Mouse (Mus musculus) spleen, adult 12 weeks (tissue): ENCODE measurements around the gene Mettl1.
A peak's percentile ranks its signal among the peaks of the same experiment; 100 is the strongest.
"Not testable (repeated sequence)": the region's sequence is repeated elsewhere in the genome, so short reads cannot be mapped to it uniquely, and the experiment has no call there.

ENCODE experiments used
- DNase-seq: peaks from one replicate; pipeline ENCODE4 v3.0.0; 2022; ENCODE audit warnings: low spot score

Gene Mettl1

DNA sequence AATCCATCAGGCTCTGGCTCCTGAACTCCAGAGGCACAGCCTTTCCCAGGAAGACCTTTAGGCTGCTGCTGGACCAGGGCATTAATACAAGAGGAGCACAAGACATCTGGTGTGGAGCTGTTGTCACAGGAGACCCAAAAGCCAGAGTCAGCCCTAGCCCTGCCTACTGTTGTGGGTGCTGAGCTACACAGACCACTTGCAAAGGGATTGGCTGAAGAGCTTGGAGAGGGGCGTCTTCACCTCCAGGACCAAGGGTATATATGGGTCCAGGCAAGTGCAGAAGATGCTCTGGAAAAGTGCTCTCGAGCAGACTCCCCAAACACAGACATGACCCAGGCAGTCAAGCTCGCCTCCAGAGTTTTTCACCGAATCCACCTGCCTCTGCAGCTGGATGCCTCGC, 6.7 kb downstream of the Mettl1 start, which contains the start of gene Cyp27b1:
TSS of gene Cyp27b1 (plus strand) at position 297 of the 400 bp plus-strand sequence.
- DNase-seq = no peak

DNA sequence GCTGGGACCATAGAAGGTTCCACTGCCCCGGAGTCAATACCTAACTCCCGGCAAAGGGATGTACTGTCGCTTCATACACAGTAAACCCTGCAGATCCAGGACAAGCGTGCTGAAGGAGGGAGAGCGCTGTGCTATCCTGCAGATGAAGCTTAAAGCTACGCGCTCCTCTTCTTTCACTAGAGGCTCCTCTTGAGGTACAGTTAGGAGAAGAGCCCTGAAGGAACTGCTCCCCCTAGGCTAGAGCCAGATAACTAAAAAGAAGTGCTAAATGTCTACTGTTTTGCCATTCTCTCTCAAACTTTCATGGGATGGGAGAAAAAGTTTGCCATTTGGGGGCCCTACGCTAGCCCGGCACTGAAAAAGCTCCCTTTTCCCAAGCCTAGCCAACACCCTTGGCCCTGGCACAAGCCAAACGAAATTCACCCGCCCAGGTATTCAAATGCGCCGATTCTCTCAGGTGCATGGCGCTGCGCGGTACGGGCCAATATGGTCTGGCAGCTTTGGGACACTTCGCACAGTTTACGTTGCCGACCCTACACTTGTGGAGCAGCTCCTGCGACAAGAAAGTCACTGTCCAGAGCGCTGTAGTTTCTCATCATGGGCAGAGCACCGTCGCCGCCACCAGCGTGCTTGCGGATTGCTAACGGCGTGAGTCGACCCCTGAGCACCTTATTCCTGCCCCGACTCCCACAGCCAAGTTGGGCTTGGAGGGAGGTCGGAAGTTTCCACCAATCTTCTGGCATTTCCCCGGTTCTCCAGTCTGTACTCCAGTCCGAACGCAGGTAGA, 7.6 kb downstream of the Mettl1 start:
- no peak for DNase-seq

DNA sequence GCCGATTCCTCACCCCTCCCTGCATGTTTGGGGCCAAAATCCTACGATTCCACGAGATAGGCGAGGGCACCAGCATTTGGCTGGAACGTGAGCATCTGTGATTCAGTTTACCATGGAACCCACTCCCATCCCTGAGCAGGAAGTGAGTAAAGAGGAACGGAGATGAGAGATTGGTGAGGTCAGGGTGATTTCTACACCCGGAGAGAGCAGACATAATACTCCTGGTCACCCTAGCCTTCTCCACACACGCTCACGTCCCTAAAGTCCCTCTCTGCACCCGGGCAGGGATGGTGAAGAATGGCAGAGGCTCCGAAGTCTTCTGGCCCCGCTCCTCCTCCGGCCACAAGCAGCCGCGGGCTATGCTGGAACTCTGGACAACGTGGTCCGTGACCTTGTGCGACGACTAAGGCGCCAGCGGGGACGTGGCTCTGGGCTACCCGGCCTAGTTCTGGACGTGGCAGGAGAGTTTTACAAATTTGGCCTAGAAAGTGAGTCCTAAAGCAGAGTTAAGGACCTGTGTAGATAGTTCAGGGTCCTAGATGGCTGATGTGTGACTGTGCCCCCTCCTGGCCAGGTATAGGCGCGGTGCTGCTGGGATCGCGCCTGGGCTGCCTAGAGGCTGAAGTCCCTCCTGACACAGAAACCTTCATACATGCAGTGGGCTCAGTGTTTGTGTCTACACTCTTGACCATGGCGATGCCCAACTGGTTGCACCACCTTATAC, 8.3 kb downstream of the Mettl1 start:
- DNase-seq = no peak

DNA sequence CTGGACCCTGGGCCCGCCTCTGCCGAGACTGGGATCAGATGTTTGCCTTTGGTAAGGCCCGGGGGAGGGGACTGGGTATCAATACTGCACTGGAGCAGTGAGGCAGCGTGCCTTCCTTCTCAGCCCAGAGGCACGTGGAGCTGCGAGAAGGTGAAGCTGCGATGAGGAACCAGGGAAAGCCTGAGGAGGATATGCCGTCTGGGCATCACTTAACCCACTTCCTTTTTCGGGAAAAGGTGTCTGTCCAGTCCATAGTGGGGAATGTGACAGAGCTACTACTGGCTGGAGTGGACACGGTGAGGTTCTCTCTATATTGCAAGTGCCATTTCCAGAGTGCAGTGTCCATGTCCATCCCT, 8.9 kb downstream of the Mettl1 start:
- no peak for DNase-seq

DNA sequence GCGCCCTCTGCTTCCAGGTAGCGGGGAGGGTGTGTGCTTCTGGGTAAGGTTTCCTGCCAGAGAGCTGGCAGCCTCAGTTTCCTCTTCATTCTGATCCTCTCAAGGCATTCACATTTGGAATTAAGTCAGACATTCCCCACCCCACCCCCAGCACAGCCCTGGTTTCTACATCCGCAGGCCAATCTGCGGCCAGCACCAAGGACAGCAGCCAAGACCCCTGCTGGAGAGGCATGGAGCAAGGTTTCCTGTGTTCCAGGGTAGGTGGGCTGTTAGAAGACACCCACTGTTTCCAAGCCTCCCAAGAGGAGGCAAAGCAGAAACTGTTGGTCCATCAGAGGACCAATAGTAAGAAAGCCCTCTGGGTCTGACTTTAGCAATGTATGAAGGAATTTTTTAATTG, 13.4 kb downstream of the Mettl1 start:
- no peak for DNase-seq

DNA sequence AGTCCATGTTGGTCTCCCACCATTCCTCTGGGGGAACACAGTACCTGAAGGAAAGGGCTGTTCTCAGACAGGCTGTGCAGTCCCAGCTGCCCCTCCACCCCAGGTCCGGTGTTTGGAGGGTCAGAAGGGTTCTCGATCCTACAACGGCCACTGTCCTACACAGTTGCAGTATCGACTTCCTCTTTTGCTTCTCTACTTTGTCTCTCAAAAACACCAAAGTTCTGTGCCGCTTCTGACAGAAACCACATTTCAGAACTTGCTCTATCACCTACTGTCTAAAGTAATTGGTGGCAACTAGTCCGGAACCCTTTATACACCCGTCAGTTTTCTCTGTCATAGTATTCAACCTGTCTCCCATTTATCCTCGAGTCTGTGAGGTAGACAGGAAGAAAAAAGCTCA, 14.2 kb downstream of the Mettl1 start:
- DNase-seq = no peak

DNA sequence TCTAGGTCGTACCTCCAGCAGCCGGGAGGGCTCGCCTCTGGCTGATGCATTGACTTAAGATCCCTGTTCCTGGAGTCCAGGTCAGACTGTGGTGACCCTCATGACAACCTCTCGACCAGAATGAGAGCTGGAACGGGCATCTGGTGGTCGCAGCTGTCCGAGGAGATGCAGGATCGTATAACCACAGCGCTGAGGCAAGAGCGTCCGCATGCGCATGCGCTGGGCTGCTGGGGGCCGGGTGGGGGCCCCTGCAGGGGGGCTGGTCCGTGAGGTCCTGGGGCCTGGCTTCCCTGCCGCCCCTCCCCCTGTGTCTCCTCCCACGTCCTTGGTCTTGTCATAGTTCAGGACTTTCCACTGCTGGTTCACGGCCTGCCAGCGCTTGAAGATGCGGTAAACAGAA, 15.3 kb downstream of the Mettl1 start:
- no peak for DNase-seq

DNA sequence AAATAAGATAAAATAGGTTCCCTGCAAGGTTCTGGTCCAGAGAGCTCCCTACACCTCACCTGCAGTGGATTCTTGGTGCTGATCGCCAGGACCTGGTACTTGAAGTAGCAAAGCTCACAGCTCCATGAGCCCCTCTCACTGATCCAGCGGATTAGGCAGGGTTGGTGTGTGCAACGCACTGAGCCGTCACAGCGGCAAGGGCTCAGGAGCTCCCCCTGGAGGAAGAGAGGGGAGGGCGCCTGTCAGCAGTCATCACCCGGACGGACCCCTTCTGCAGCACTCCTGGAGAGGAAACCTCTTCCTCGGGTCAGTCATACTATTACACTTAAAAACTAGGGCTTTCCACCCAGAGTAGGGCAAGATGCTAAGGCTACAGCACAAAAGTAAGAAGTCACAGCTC, 16.9 kb downstream of the Mettl1 start:
- peak; percentile 57 for DNase-seq

DNA sequence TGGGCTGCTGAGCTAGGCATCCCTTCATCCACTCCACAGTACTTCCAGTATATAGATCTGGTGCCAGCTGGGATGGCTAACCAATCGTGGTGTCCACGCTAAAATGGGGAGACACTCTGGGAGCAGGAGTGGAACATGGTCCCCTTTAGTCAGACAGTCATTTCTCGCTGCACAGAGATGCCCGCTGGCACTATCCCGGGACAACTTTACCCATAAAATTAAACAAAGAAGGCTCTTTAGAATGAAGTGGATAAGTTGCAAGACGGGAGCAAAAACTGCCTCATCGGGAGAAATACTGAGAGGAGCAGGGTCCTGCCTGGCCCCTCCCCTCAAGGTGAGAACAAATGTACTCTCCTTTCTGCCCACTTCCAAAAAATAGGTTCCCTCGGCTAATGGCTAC, 17.5 kb downstream of the Mettl1 start:
- DNase-seq = no peak

DNA sequence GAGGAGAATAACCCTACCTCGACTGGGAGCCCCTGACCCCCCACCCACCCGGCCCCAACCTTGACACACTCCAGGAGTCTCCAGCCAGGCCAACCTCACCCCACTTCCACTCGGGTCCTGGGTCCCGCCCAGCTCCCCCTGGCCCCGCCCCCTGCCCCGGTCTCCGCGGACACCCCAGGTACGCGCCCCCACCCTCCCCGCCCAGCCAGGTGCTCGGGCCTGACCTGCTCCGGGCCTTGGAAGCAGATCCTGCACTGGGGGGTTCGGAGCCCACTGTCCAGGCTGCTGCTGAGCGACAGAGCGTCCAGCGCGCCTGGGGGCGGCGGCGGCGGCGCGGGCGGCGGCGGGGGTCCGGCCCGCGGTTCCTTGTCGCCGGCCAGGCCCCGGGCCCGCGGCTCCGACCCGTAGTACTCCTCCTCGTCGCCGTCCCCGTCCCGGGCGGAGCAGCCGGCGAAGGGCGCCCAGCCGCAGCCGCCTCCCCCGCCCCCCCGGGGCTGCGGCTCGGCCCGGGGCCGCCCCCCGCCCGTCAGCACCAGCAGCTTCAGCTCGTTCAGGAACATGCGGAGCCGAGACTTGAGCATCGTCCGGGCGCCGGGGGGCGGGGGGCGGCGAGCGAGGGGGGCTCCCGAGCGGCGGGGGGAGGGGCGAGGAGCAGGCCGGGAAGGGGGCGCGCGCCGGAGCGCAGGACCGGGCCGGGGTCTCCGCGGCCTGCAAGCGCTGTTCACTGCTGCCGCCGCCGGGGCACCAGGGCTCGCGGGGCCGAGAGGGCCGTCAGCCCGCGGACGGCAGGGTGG, 18.2 kb downstream of the Mettl1 start:
- no peak for DNase-seq

DNA sequence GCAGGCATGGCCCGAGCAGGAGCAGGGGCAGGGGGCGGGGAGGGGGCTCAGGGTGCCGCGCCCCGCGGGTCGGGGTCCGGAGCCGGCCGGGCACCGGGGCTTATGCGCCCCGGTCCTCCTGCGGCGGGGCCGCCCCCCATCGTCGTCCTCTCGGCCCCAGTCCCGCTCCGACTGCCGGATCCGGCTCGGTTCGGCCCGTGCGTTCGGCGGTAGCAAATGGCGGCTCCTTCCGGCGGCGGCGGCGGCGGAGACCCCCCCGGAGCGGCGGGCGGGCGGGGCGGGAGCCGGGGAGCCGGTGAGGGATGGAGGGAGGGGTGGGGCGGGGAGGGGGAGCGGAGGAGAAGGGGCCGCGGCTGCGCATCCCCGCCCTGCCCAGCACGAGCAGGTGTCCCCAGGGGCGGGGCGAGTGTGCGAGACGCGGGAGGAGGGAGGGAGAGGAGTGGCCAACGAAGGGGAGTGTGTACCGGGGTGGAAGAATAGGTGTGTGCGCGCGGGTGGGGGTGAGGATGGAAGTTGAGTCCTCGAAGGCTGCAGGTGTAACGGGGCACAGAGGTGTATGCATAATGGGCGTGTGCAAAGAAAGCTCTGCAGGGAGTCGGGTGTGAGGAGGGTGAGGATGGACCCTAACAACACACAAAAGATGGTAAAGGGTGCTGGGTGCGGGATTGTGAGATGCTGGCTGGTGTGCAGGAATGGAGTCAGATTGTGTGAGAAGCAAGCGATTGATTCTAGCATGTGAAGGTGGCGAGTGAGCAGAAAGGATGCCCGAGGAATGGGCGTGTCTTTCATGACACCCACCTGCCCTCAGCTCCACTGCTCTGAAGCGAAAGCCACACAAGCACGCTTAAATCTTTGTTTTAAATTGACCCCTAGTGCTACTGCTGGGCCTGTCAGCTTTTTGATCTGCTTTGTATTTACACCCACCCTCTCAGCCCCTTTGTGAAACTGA, 19.0 kb downstream of the Mettl1 start, which contains the start of gene March9:
TSS of gene March9 (minus strand) at position 217 of the 949 bp plus-strand sequence.
- peak; percentile 48 for DNase-seq

DNA sequence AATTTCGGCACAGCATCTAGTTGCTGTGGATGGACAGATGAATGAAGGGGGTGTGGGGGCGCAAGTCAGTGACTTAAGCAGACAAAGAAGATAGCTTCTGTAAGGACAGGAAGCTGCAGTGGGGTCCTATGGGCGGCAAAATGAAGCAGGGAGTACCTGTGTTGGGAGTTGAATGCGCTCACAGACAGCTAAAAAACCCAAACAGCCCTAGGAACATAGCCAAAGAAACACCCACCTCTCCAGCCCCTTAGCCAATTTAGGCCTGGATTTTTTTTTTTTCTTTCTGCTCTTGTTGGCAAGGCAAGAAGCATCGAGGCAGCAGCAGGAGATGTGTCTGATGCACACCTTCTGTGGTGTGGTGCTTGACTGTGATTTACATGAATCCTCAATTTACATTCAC, 19.9 kb downstream of the Mettl1 start:
- no peak for DNase-seq

DNA sequence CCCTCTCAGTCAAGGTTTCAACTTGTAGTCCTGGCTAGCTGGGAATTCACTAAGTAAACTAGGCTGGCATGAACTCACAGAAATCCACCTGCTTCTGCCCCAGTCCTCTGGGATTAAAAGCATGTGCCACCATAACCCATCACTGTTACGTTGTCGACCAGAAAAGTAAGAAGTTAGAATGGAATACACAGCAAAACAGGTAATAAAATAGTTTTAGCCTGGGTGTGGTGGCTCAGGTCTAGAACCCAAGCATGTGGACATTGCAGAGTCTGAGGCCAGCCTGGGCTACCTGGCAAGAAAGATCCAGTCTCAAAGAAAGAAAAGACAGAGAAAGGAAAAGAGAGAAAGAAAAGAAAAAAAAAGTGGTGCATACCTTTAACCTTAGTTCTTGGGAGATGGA, 20.3 kb downstream of the Mettl1 start:
- no peak for DNase-seq

DNA sequence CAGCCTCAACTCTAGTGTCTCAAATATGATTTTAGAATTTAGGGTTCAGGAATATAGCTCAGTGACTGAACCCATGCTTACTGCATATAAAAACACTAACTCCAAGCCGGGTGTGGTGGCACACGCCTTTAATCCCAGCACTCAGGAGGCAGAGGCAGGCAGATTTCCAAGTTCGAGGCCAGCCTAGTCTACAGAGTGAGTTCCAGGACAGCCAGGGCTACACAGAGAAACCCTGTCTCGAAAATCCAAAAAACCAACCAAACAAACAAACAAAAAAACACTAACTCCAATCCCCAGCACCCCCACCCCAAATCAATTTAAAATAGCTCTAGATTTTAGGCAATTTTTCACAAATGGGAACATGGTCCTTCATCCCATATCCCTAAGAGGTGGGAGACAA, 20.9 kb downstream of the Mettl1 start:
- DNase-seq = not testable (repeated sequence)

DNA sequence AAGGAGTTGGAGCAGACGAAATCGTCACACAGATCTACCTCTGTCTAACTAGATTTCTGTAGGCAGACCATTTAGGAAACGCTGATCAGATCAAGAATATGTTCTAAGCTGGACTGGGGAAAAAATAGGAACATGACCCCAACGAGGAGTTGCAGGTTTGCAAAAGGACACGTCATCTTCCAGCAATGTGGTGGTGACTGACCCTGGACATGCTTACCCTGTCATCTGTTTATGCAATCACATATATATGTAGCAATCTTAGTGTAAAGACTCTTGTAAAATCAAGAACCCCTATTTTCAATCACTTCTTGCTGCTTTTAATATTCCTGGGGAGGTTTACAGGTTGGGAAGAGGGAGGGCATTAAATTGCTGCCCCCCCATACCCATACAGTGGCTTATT, 21.3 kb downstream of the Mettl1 start:
- DNase-seq = no peak

DNA sequence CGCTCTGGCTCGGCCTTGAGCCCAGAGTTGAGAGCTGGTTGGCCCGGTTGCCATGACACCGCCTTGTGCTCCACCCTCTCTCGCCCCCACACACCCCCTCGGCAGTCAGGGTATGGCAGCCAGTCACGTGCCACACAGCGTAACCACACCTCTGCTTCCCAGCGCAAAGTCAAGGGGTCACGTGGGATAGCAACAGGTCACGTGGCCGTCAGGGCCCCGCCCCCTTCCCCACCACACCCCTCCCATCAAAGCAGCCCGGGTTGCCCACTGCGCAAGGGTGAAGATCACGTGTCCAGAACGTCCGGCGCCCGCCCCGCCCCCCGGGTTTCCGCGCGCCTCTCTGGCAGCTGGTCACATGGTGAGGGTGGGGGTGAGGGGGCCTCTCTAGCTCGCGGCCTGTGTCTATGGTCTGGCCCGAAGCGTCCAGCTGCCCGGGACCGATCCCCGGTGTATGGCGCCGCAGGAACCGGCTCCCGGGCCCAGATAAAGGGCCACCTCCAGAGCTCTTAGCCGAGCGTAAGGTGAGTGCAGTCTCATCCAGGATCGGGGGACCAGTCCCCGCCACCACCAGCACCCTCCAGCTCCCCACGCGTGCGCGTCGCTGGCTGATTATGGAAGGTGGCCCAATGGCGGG, 22.1 kb downstream of the Mettl1 start, which contains the start of gene Cdk4:
TSS of gene Cdk4 (plus strand) at position 296 of the 634 bp plus-strand sequence.
- DNase-seq = peak; percentile 85

DNA sequence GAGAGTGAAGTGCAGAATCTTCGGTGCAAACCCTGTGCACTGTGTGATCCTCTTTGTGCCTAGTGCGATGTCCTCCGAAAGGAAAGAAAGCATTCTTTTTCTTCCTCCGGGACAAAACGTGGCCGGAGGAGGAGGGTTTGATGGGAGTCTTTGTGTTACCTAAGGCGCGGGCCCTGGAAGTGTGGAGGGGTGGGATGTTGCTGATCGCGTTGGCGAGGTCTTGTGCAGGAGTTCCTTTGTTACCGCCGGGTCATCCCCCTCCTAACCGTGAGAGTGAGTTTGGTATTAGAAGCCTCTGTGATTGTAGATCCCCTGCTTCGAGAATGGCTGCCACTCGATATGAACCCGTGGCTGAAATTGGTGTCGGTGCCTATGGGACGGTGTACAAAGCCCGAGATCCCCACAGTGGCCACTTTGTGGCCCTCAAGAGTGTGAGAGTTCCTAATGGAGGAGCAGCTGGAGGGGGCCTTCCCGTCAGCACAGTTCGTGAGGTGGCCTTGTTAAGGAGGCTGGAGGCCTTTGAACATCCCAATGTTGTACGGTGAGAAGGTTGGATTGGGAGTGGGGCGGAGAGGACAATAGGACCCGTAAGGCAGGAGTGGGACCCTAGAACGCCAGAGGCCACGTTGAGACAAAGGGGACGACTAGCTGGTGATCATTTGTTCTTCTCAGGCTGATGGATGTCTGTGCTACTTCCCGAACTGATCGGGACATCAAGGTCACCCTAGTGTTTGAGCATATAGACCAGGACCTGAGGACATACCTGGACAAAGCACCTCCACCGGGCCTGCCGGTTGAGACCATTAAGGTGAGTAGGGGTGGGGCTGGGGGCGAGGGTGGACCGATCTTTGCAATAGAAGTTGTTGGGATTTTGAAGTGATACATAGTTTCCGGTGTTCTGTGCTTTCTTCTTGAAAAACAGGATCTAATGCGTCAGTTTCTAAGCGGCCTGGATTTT, 23.0 kb downstream of the Mettl1 start:
- no peak for DNase-seq

DNA sequence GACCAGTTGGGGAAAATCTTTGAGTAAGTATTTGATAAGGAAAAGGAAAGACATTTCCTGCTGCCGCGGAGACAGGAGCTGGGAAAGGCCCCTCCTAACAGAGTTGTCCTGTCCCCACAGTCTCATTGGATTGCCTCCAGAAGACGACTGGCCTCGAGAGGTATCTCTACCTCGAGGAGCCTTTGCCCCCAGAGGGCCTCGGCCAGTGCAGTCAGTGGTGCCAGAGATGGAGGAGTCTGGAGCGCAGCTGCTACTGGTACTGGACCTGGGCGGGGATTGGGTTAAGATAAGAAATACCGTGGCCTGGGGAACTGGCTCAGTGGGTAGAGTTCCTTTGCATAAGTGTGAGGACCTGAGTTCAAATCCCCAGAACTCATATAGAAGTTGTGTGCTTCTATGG, 24.8 kb downstream of the Mettl1 start:
- no peak for DNase-seq

DNA sequence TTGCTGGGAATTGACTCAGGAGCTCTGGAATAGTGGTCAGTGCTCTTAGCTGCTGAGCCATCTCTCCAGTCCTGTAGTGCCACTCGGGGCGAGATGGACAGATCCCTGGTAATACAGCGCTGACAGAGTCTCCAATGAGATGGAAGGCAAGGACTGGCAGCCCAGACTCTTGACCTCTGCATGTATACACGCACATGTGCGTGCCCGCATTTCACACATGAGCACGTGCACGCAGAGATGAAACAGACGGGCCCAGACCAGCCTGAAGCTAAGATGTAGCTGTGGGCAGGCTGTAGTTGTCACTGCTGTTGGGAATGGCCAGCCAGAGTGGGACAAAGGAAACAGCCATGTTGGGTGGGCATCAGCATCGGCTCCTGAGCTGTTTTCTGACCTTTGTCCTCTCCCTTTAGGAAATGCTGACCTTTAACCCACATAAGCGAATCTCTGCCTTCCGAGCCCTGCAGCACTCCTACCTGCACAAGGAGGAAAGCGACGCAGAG, 25.4 kb downstream of the Mettl1 start:
- no peak for DNase-seq
